Mouse (Mus musculus): ENCODE results near the gene Eml5.

GRCm38 (mm10) chr12:98831122-98831521 is 70.2 kb downstream of the Eml5 start:
- TF ChIP-seq CTCF (IDR thresholded peaks at IDR 0.05; ENCODE audit: low read depth): no peak
- TF ChIP-seq EP300 (IDR thresholded peaks at IDR 0.05; ENCODE audit: low read depth): no peak
